Mouse (Mus musculus): Measurements from ENCODE around the gene Zfp54.
"Not testable (repeated sequence)": the region's sequence is repeated elsewhere in the genome, so short reads cannot be mapped to it uniquely, and the experiment has no call there.

DNA sequence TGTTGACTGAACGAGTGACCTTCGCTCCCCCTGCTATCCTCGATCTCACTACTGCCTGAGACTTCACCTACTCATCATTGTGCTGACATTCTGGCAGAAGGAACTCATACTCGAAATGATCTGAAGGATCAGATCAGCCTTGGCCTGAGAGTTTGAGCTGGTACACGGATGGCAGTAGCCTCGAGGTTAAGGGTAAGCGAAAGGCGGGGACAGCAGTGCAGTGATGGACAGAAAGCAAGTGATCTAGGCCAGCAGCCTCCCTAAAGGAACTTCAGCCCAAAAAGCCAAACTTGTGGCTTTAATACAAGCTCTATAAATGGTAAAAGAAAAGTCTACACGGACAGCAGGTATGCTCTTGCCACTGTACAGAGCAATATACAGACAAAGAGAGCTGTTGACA lies 53.3 kb downstream of the Zfp54 start:
- TF ChIP-seq CTCF (IDR thresholded peaks at IDR 0.05; ENCODE audit: extremely low read depth, insufficient read length, insufficient replicate concordance, low read depth, low read length); POLR2A (IDR thresholded peaks at IDR 0.05; ENCODE audit: low read depth, low read length): not testable (repeated sequence)

Measured in small intestine, adult 2 months (tissue).